9 mouse cellular contexts compared by ENCODE assay signal in genomic region chr10:80344131-80344661, GRCm38 (mm10). TPM values are rescaled to one million over a fixed set of nuclear protein-coding genes. Genes with fewer than 3 reads are reported as not detected.
A peak's percentile ranks its signal among the peaks of the same experiment; 100 is the strongest.
DNase-seq lines count a peak whose midpoint lies in the region; ATAC-seq and TF ChIP-seq lines count a peak whose summit lies in the region.
"Had no signal": no experiment of that assay in that cellular context is flagged by ENCODE, and none has a peak within 500 bp of the region (broad histone marks: within the 10 kb centered on the region; RNA-seq: fewer than 3 reads in every experiment).

No protein-coding gene starts in this region.

- no peak overlapping the region for H3K4me3 ChIP-seq in heart, embryonic 13.5 days
- no peak overlapping the region for H3K4me3 ChIP-seq in lung, postnatal 0 days (ENCODE audit: low read depth, low read length)

- intact Hi-C loops in heart, postnatal 14 days (cut with DNase I): loop anchor here (5.0 kb wide), 1 partner anchor 167 kb away; the partner anchor contains the start of gene Efna2
- intact Hi-C loops in left cerebral cortex, postnatal 36 days (cut with DNase I): no loop called here

- TF ChIP-seq EP300 in lung, postnatal 0 days (IDR thresholded peaks at IDR 0.05): no peak

- peak; percentile 98 for DNase-seq in heart, adult 11 months
- DNase-seq in heart, postnatal 14 days: no peak
- peak; percentile 89 for DNase-seq in MEL-GATA-1-ER (ENCODE audit: extremely low read depth, low read depth)
- no peak for DNase-seq in lung, postnatal 0 days (ENCODE audit: low spot score)
- DNase-seq in left cerebral cortex, postnatal 36 days (ENCODE audit: low spot score in 2 of 2): no peak
- DNase-seq in retina, postnatal 1 day: no peak
- no peak for DNase-seq in embryo, embryonic 10 days (ENCODE audit: low spot score)

- no peak for TF ChIP-seq CTCF in lung, postnatal 0 days (IDR thresholded peaks at IDR 0.05)

- no peak for ATAC-seq in heart, embryonic 13.5 days (ENCODE audit: extremely low read depth, insufficient number of reproducible peaks, low FRiP score, low TSS enrichment)
- no peak for ATAC-seq in lung, postnatal 0 days

- H3K9ac ChIP-seq in heart, embryonic 13.5 days: 0 out of 2 replicates have a peak overlapping the region, but pooled peaks have one; percentile 30
- no peak overlapping the region for H3K9ac ChIP-seq in lung, postnatal 0 days (replicated peaks; ENCODE audit: low read depth)

- peaks cover 99% of the 10 kb centered on the region for H3K27me3 ChIP-seq in heart, embryonic 13.5 days (replicated peaks)
- peaks cover 32% of the 10 kb centered on the region for H3K27me3 ChIP-seq in lung, postnatal 0 days (replicated peaks; ENCODE audit: insufficient read depth, low read length)

- WGBS in heart, embryonic 13.5 days: 20% methylated on average over 9 of the region's 9 CpGs
- WGBS in lung, postnatal 0 days: 32% methylated on average over 9 of the region's 9 CpGs

- peak overlapping the region; percentile 64 for H3K4me2 ChIP-seq in heart, embryonic 13.5 days
- peak overlapping the region; percentile 45 for H3K4me2 ChIP-seq in lung, postnatal 0 days (replicated peaks; ENCODE audit: low read depth, low read length)

- no peaks in the 10 kb centered on the region for H3K9me3 ChIP-seq in heart, embryonic 13.5 days
- no peaks in the 10 kb centered on the region for H3K9me3 ChIP-seq in lung, postnatal 0 days (ENCODE audit: low read length)

- no peak overlapping the region for H3K27ac ChIP-seq in heart, embryonic 13.5 days (replicated peaks)
- H3K27ac ChIP-seq in lung, postnatal 0 days (ENCODE audit: low read length): peak overlapping the region; percentile 81

- H3K36me3 ChIP-seq in heart, embryonic 13.5 days: no peaks in the 10 kb centered on the region
- no peaks in the 10 kb centered on the region for H3K36me3 ChIP-seq in lung, postnatal 0 days (ENCODE audit: insufficient read depth, low read length)

- H3K4me1 ChIP-seq in heart, embryonic 13.5 days: peaks cover 68% of the 10 kb centered on the region
- H3K4me1 ChIP-seq in lung, postnatal 0 days (ENCODE audit: insufficient read depth, low read depth, low read length): peaks cover 14% of the 10 kb centered on the region; the same call in 1 of the 2 replicates

RNA-seq across cellular contexts. Expression of gene Adamtsl5, which starts 4.0 kb away (rescaled TPM):
- total RNA-seq in heart, postnatal 14 days (2021): 10 to 100 TPM; 43.8 to 44.5 TPM
- polyA plus RNA-seq in heart, embryonic 13.5 days (2015; fragmentation: Nextera tagmentation; extraction: Ambion mirVana): 6.5 and 8.3 TPM in 2 replicates
- polyA plus RNA-seq in lung, postnatal 0 days (2015; fragmentation: Nextera tagmentation; extraction: Ambion mirVana): 6.4 and 7.3 TPM in 2 replicates
- 10 to 100 TPM in 1 of 2 experiments, 1 to 10 TPM in 1; 7.5 to 10.0 TPM for total RNA-seq in left cerebral cortex, postnatal 36 days (2021)

RNA-seq across cellular contexts. Expression of gene Plk5, which starts 12.1 kb away (rescaled TPM):
- under 1 TPM; 0.12 to 0.22 TPM for total RNA-seq in heart, postnatal 14 days (2021)
- polyA plus RNA-seq in heart, embryonic 13.5 days (2015; fragmentation: Nextera tagmentation; extraction: Ambion mirVana): not detected in 2 replicates
- 1.00 and 1.0 TPM in 2 replicates for polyA plus RNA-seq in lung, postnatal 0 days (2015; fragmentation: Nextera tagmentation; extraction: Ambion mirVana)
- 10 to 100 TPM; 16.9 to 33.1 TPM for total RNA-seq in left cerebral cortex, postnatal 36 days (2021)
- total RNA-seq: CH12.LX had no signal

RNA-seq across cellular contexts. Expression of gene Reep6, which starts 14.4 kb away (rescaled TPM):
- total RNA-seq in heart, postnatal 14 days (2021): 1 to 10 TPM; 2.0 to 2.6 TPM
- 2.6 and 4.4 TPM in 2 replicates for polyA plus RNA-seq in heart, embryonic 13.5 days (2015; fragmentation: Nextera tagmentation; extraction: Ambion mirVana)
- polyA plus RNA-seq in lung, postnatal 0 days (2015; fragmentation: Nextera tagmentation; extraction: Ambion mirVana): 15.4 and 17.6 TPM in 2 replicates
- total RNA-seq in left cerebral cortex, postnatal 36 days (2021): 10 to 100 TPM; 10.6 to 11.5 TPM

RNA-seq across cellular contexts. Expression of gene Pcsk4, which starts 14.9 kb away (rescaled TPM):
- total RNA-seq in heart, postnatal 14 days (2021): 1 to 10 TPM; 1.0 to 1.7 TPM
- polyA plus RNA-seq in heart, embryonic 13.5 days (2015; fragmentation: Nextera tagmentation; extraction: Ambion mirVana): 1.8 and 2.1 TPM in 2 replicates
- 3.4 and 3.7 TPM in 2 replicates for polyA plus RNA-seq in lung, postnatal 0 days (2015; fragmentation: Nextera tagmentation; extraction: Ambion mirVana)
- total RNA-seq in left cerebral cortex, postnatal 36 days (2021): 1 to 10 TPM; 4.9 to 6.2 TPM

RNA-seq across cellular contexts. Expression of gene 2310011J03Rik, which starts 23.9 kb away (rescaled TPM):
- total RNA-seq in heart, postnatal 14 days (2021): 10 to 100 TPM; 13.3 to 15.0 TPM
- 36.0 and 36.6 TPM in 2 replicates for polyA plus RNA-seq in heart, embryonic 13.5 days (2015; fragmentation: Nextera tagmentation; extraction: Ambion mirVana)
- polyA plus RNA-seq in lung, postnatal 0 days (2015; fragmentation: Nextera tagmentation; extraction: Ambion mirVana): 58.4 and 64.8 TPM in 2 replicates
- 10 to 100 TPM; 26.6 to 30.1 TPM for total RNA-seq in left cerebral cortex, postnatal 36 days (2021)

Comparison
In these comparisons a context has a peak if more than half of its experiments do, and no peak if none do; other contexts are left out.
1. DNase-seq: peak in heart, adult 11 months (single experiment) and MEL-GATA-1-ER (single experiment); none in heart, postnatal 14 days (0 of 2), lung, postnatal 0 days (single experiment), left cerebral cortex, postnatal 36 days (0 of 2), retina, postnatal 1 day (single experiment) and embryo, embryonic 10 days (single experiment).
2. RNA of gene Adamtsl5, which starts 4.0 kb away (total RNA-seq): 43.8 to 44.5 TPM in heart, postnatal 14 days; 7.5 to 10.0 TPM in left cerebral cortex, postnatal 36 days; every median in the first group is over 4 times any median in the second.
3. RNA of gene Plk5, which starts 12.1 kb away (total RNA-seq): 16.9 to 33.1 TPM in left cerebral cortex, postnatal 36 days; 0.12 to 0.22 TPM in heart, postnatal 14 days; every median in the first group is over 10 times any median in the second.